ENCODE assay signal across 1 mouse cellular context in the genomic region with DNA sequence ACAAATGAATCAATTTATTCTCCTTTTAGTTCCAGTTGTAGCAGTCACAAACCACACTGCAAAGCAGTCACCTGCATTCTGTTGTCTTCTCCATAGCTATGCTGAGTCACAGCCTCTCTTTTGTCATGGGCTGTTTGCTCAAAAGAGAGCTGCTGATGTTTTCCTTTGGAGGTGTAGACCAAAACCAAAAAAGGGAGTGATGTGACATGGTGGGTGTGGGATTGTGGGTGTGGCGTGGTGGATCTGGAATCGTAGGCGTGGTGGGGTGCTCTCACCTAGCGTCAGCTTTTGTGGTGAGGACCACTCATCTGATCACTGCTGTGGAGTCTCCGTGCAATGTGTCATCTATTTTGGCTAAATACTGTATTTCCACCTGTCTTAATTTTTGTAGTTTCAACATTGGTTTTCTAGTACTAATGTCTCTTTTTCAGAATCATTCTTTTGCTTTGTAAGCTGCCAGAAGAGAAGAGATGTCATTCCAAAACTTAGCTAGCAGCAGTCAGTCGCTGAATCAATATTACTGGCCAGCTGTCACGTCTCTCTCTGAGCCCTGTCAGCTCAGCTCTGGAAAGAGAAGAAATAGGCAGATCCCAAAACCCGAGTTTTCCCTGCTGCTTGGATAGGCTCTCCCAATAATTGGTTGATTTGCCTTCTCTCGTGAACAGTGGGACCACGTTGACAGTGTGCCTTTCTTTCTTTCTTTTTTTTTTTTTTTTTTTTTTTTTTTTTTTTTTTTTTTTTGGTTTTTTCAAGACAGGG.
TF ChIP-seq lines count a peak whose summit lies in the region.

No protein-coding gene starts in this region.

TF ChIP-seq in MEL, 35 proteins besides CTCF, POLR2A, EP300 and RAD21 (continued from another document):
- TF ChIP-seq ETS1 (IDR thresholded peaks at IDR 0.05; ENCODE audit: low read depth, low read length) = peak; percentile 60; the same call in 1 of the 2 replicates
- TF ChIP-seq MAX (IDR thresholded peaks at IDR 0.05; ENCODE audit: low read length) = peak; percentile 23; the same call in 1 of the 2 replicates
- TF ChIP-seq GABPA (IDR thresholded peaks at IDR 0.05; ENCODE audit: low read depth, low read length) = peak; percentile 49; the same call in 1 of the 2 replicates
- no peak for TF ChIP-seq MAFK (IDR thresholded peaks at IDR 0.05; ENCODE audit: borderline replicate concordance, low read depth, low read length)
- TF ChIP-seq CHD2 (IDR thresholded peaks at IDR 0.05; ENCODE audit: low read length) = no peak
- peak; percentile 62 for TF ChIP-seq ZNF384 (IDR thresholded peaks at IDR 0.05; ENCODE audit: low read depth, low read length)
